Mouse (Mus musculus) hindbrain, embryonic 12.5 days (tissue): ENCODE data around the gene Slc39a9. TPM values are rescaled to one million over a fixed set of nuclear protein-coding genes. Genes with fewer than 3 reads are reported as not detected.
A peak's percentile ranks its signal among the peaks of the same experiment; 100 is the strongest.

Source experiments
- ATAC-seq: fragments of 200-750 bp; cut with Nextera tagmentation; 2 replicates; pipeline ENCODE4 v1.8.0; 2017; ENCODE audit warnings: moderate TSS enrichment; ENCODE audit not compliant: low FRiP score
- H3K27ac ChIP-seq: fragments of 300-500 bp; sonication (generic); 2 replicates; pipeline ENCODE4 v1.5.1; 2016; ENCODE audit warnings: mild to moderate bottlenecking
- H3K27me3 ChIP-seq: fragments of 300-500 bp; sonication (generic); 2 replicates; pipeline ENCODE4 v1.6.1; 2016; ENCODE audit warnings: mild to moderate bottlenecking
- H3K36me3 ChIP-seq: fragments of 300-500 bp; sonication (generic); 2 replicates; pipeline ENCODE4 v1.6.1; 2016; ENCODE audit warnings: mild to moderate bottlenecking
- H3K4me1 ChIP-seq: fragments of 300-500 bp; sonication (generic); 2 replicates; pipeline ENCODE4 v1.6.1; 2016
- H3K4me2 ChIP-seq: fragments of 300-500 bp; sonication (generic); replicated peaks from 2 replicates; pipeline ENCODE4 v1.6.1; 2016; ENCODE audit warnings: mild to moderate bottlenecking
- H3K4me3 ChIP-seq: fragments of 300-500 bp; sonication (generic); 2 replicates; pipeline ENCODE4 v1.5.1; 2016; ENCODE audit warnings: mild to moderate bottlenecking
- H3K9ac ChIP-seq: fragments of 300-500 bp; sonication (generic); 2 replicates; pipeline ENCODE4 v1.6.1; 2016; ENCODE audit warnings: mild to moderate bottlenecking, moderate library complexity
- H3K9me3 ChIP-seq: fragments of 300-500 bp; sonication (generic); replicated peaks from 2 replicates; pipeline ENCODE4 v1.6.1; 2016; ENCODE audit warnings: mild to moderate bottlenecking
- WGBS: fragments of 180-500 bp; shearing (Covaris S2); methylation state at CpG from one replicate; pipeline ENCODE4 v1.1.7; 2016; 5-methylcytosine and 5-hydroxymethylcytosine counted together
- polyA plus RNA-seq: library from polyadenylated mRNA; unstranded; fragments of >200 nt; fragmentation: Nextera tagmentation; extraction: Ambion mirVana; gene quantifications from 2 replicates; pipeline ENCODE4 v1.2.1, GENCODE M21; 2016

Slc39a9 gene
- polyA plus RNA-seq, 1 experiment from 2014 or later, result 29.0 TPM

DNA sequence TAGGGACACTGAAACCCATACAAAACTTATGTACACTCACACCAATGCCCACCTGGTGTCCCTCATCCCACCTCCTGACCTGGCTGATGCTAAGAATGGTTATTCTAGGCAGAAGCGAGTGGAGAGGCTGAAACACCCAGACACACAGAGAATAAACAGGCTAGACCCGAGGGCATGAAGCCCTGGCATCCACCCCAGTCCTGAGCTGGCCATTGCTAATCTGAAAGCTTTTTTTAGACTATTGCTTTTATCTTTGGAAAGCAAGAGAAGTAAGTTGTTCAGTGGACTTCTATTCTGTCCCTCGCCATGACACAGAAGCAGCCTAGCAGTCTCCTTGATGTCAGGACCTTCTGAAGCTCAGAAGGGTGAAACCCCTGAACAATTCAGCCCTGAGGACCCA is 33.8 kb upstream of the Slc39a9 start:
- no peak for ATAC-seq
- Histone ChIP-seq H3K9me3 (no peaks in the 10 kb centered on the region), H3K27ac (no peak overlapping the region), H3K36me3 (no peaks in the 10 kb centered on the region), H3K9ac (no peak overlapping the region), H3K4me1 (0 out of 2 replicates have a peak, but pooled peaks cover 2% of the 10 kb centered on the region), H3K4me3 (no peak overlapping the region), H3K27me3 (no peaks in the 10 kb centered on the region), H3K4me2 (no peak overlapping the region)
- 83% methylated on average over 3 of the region's 3 CpGs for WGBS

DNA sequence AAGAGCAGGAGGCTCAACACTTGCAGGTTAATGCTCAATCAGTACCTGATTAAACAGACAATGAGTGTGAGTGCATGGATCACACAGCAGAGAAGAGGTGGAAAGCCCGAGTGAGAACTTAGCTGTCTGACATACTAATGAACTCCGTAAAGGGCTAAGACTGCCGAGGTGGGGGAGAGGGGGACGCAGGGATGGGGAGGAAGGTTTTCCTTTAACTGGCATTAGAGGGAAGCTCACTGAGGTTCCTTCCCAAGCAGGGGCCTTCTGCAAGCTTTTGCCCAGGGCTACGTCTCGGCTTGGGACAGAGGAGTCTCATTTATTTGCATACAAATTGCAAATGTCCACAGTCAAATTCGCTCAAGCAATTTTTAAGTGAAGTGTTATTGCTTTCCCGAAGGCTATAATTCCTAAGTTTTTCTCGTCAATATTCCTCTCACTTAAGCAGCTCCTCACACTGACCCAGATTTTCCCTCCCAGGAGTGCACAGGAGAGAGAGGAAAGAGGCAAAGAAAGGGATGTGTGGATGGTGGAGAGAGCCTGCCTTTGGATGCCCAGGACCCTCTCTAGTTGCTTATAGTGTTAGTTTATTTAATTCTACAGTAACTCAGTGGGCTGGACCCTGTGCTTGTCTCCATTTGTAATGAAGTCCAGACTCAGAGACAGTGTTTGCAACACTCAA is 31.4 kb upstream of the Slc39a9 start:
- no peak overlapping the region for H3K27ac ChIP-seq
- no peak overlapping the region for H3K4me2 ChIP-seq
- no peaks in the 10 kb centered on the region for H3K9me3 ChIP-seq
- H3K36me3 ChIP-seq, result no peaks in the 10 kb centered on the region
- WGBS, result 67% methylated on average over 9 of the region's 9 CpGs
- H3K27me3 ChIP-seq, result no peaks in the 10 kb centered on the region
- 0 out of 2 replicates have a peak, but pooled peaks cover 2% of the 10 kb centered on the region for H3K4me1 ChIP-seq
- no peak overlapping the region for H3K9ac ChIP-seq
- H3K4me3 ChIP-seq, result no peak overlapping the region
- ATAC-seq, result no peak

GRCm38 (mm10) chr12:80615371-80616257 is 28.1 kb upstream of the Slc39a9 start:
- H3K36me3 ChIP-seq, result no peaks in the 10 kb centered on the region
- ATAC-seq, result no peak
- 55% methylated on average over 7 of the region's 7 CpGs for WGBS

GRCm38 (mm10) chr12:80620501-80620900 is 23.2 kb upstream of the Slc39a9 start:
- ATAC-seq, result no peak
- no peak overlapping the region for H3K9ac ChIP-seq
- no peaks in the 10 kb centered on the region for H3K36me3 ChIP-seq
- no peak overlapping the region for H3K27ac ChIP-seq
- no peaks in the 10 kb centered on the region for H3K9me3 ChIP-seq
- no peaks in the 10 kb centered on the region for H3K4me1 ChIP-seq
- no peak overlapping the region for H3K4me3 ChIP-seq
- H3K4me2 ChIP-seq, result no peak overlapping the region
- H3K27me3 ChIP-seq, result no peaks in the 10 kb centered on the region
- WGBS, result 77% methylated on average over 5 of the region's 5 CpGs

More at GRCm38 (mm10) chr12:80615371-80616257, 28.1 kb upstream of the Slc39a9 start:
- H3K9me3 ChIP-seq, result no peaks in the 10 kb centered on the region
- no peak overlapping the region for H3K9ac ChIP-seq
- no peaks in the 10 kb centered on the region for H3K27me3 ChIP-seq
- H3K4me3 ChIP-seq, result no peak overlapping the region
- H3K27ac ChIP-seq, result no peak overlapping the region
- no peak overlapping the region for H3K4me2 ChIP-seq
- 0 out of 2 replicates have a peak, but pooled peaks cover 2% of the 10 kb centered on the region for H3K4me1 ChIP-seq

DNA sequence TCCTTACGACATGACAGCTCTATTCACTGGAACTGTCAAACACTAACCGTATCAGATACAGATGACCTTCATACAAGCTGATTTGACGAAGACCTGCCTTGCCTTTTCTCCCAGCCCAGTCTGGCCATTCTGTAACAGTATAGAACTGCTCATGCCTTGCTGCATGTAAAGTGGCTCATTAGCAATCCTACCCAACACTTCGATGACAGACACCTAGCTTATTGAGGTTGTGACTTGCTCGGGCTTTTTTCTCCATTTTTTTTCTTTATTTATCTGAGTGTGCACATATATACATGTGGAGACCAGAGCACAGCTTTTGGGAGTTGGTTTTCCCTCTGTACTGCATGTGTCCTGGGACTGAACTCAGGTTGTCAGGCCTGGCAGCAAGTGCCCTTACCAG is 11.9 kb upstream of the Slc39a9 start:
- H3K9me3 ChIP-seq, result no peaks in the 10 kb centered on the region
- H3K4me2 ChIP-seq, result no peak overlapping the region
- H3K4me1 ChIP-seq, result peaks cover 2% of the 10 kb centered on the region; the same call in 1 of the 2 replicates
- WGBS, result 87% methylated on average over 5 of the region's 5 CpGs
- no peaks in the 10 kb centered on the region for H3K27me3 ChIP-seq
- no peak for ATAC-seq
- peaks cover 48% of the 10 kb centered on the region for H3K36me3 ChIP-seq
- no peak overlapping the region for H3K27ac ChIP-seq
- no peak overlapping the region for H3K4me3 ChIP-seq
- no peak overlapping the region for H3K9ac ChIP-seq

- H3K4me1 ChIP-seq, result peaks cover 31% of the 10 kb centered on the region
- H3K9me3 ChIP-seq, result no peaks in the 10 kb centered on the region
- H3K4me2 ChIP-seq, result peak overlapping the region; percentile 88
- ATAC-seq, result peak; percentile 76
- peak overlapping the region; percentile 96 for H3K9ac ChIP-seq
- no peaks in the 10 kb centered on the region for H3K27me3 ChIP-seq
- peaks cover 32% of the 10 kb centered on the region for H3K36me3 ChIP-seq
- 2% methylated on average over 47 of the region's 48 CpGs for WGBS
- H3K27ac ChIP-seq, result peak overlapping the region; percentile 88
- H3K4me3 ChIP-seq, result peak overlapping the region; percentile 93
Observed at GRCm38 (mm10) chr12:80642725-80643692, 674 bp upstream of the Slc39a9 start.

- no peak for ATAC-seq
- 10% methylated on average over 18 of the region's 18 CpGs for WGBS
- H3K9me3 ChIP-seq, result no peaks in the 10 kb centered on the region
Observed at GRCm38 (mm10) chr12:80644506-80644868, 804 bp downstream of the Slc39a9 start.

GRCm38 (mm10) chr12:80646377-80646776 is 2.7 kb downstream of the Slc39a9 start:
- WGBS, result 96% methylated on average over 3 of the region's 3 CpGs
- H3K4me2 ChIP-seq, result peak overlapping the region; percentile 88
- no peak overlapping the region for H3K4me3 ChIP-seq
- no peak for ATAC-seq
- H3K9me3 ChIP-seq, result no peaks in the 10 kb centered on the region
- no peaks in the 10 kb centered on the region for H3K27me3 ChIP-seq
- no peak overlapping the region for H3K27ac ChIP-seq
- 0 out of 2 replicates have a peak overlapping the region, but pooled peaks have one; percentile 36 for H3K9ac ChIP-seq
- 0 out of 2 replicates have a peak, but pooled peaks cover 11% of the 10 kb centered on the region for H3K36me3 ChIP-seq
- peaks cover 31% of the 10 kb centered on the region for H3K4me1 ChIP-seq

More at GRCm38 (mm10) chr12:80644506-80644868, 804 bp downstream of the Slc39a9 start:
- Histone ChIP-seq H3K27me3 (no peaks in the 10 kb centered on the region), H3K9ac (peak overlapping the region; percentile 96), H3K4me3 (peak overlapping the region; percentile 93), H3K4me1 (peaks cover 31% of the 10 kb centered on the region), H3K36me3 (peaks cover 23% of the 10 kb centered on the region), H3K4me2 (peak overlapping the region; percentile 88), H3K27ac (no peak overlapping the region)

GRCm38 (mm10) chr12:80653951-80654658 is 10.4 kb downstream of the Slc39a9 start:
- H3K4me2 ChIP-seq, result no peak overlapping the region
- 92% methylated on average over 7 of the region's 7 CpGs for WGBS
- H3K27me3 ChIP-seq, result no peaks in the 10 kb centered on the region
- no peak overlapping the region for H3K4me3 ChIP-seq
- no peak for ATAC-seq
- no peak overlapping the region for H3K27ac ChIP-seq
- H3K4me1 ChIP-seq, result no peaks in the 10 kb centered on the region
- no peak overlapping the region for H3K9ac ChIP-seq
- H3K36me3 ChIP-seq, result 0 out of 2 replicates have a peak, but pooled peaks cover 6% of the 10 kb centered on the region
- H3K9me3 ChIP-seq, result no peaks in the 10 kb centered on the region

DNA sequence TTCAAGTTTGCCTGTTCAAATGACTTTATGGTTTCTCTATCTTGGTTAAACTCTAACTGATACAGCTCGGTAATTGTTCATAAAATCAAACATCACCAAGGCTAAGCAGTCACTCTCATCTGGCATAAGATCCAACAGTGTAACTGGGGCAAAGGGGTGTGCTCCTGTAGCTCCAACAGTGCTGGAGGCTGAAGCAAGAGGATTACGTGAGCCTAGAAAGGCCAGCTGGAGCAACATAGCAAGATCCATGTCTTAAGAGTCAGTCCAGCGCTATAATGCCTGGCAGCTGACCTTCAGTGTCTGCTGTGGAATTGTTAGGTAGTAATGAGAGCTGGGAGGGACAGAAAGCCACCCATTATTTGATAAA is 11.0 kb downstream of the Slc39a9 start:
- no peak overlapping the region for H3K27ac ChIP-seq
- H3K4me2 ChIP-seq, result no peak overlapping the region
- H3K27me3 ChIP-seq, result no peaks in the 10 kb centered on the region
- 0 out of 2 replicates have a peak, but pooled peaks cover 5% of the 10 kb centered on the region for H3K36me3 ChIP-seq
- H3K4me3 ChIP-seq, result no peak overlapping the region
- H3K9me3 ChIP-seq, result no peaks in the 10 kb centered on the region
- ATAC-seq, result no peak
- WGBS, result 96% methylated on average over 3 of the region's 3 CpGs
- H3K9ac ChIP-seq, result no peak overlapping the region
- no peaks in the 10 kb centered on the region for H3K4me1 ChIP-seq

- ATAC-seq, result no peak
- no peaks in the 10 kb centered on the region for H3K4me1 ChIP-seq
- H3K9ac ChIP-seq, result no peak overlapping the region
- no peaks in the 10 kb centered on the region for H3K9me3 ChIP-seq
- no peak overlapping the region for H3K4me2 ChIP-seq
- no peak overlapping the region for H3K4me3 ChIP-seq
- WGBS, result 94% methylated on average over 6 of the region's 6 CpGs
- H3K27ac ChIP-seq, result no peak overlapping the region
- peaks cover 14% of the 10 kb centered on the region; the same call in 1 of the 2 replicates for H3K36me3 ChIP-seq
- H3K27me3 ChIP-seq, result no peaks in the 10 kb centered on the region
Observed at GRCm38 (mm10) chr12:80658661-80659060, 15.0 kb downstream of the Slc39a9 start.
